Mouse (Mus musculus): ENCODE data around the gene Tiam1.
"Not testable (repeated sequence)": the region's sequence is repeated elsewhere in the genome, so short reads cannot be mapped to it uniquely, and the experiment has no call there.

The Tiam1 gene

DNA sequence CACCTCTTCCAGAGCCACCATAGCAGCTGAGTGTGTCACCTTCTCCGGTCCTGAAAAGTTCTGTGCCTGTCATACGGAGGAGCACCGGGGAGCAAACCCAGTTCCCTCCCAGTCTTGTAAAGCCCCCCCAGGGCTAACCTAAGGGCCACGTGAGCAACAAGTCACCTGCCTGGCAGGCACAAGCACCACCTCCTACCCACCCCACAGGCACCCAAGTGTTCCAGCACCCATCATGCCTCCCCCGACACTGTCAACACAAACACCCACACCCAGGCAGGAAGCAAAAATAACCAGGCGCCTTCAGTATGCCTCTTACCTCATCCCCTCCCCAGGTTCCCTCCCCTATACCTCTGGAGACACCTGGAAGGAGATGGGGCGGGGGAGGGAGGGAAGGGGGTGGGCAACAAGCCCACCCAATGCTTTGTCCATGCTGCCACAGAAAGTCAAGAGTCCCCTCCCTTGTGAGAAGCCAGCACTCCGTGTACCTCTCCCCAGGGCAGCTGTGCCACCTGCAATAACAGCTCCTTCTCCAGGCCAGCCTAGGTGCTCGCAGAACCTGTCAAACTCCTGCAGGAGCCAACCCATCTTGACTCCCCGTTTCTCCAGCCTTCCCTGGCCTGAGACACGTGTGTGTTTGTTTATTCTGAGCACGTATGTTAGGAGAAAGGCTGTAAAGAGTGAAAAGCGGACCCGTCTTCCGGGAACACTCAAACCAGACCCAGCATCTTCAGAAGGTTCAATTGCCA lies 38.7 kb downstream of the Tiam1 start:
- DNase-seq (ENCODE audit: low spot score): no peak

- DNase-seq (ENCODE audit: low spot score): no peak
Measured at GRCm38 (mm10) chr16:90103726-90104125, 39.8 kb downstream of the Tiam1 start.

DNA sequence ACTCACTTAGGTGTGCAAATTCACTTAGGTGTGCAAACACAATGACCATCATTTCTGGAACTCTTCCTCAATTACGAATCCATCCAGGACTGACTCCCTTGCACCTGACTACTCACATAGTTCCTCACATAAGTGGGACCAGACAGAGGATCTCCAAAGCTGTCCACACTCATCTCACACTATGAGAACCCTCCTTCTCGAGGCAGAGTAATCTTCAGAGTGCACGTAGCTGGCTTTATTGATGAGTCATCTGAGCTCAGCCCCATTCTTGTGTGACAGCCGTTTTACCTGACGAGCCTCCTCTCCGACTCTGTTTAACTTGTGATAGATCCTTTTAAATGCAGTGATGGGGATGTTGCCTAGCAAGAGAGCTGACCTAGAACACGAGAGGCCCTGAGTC lies 41.0 kb downstream of the Tiam1 start:
- no peak for DNase-seq (ENCODE audit: low spot score)

GRCm38 (mm10) chr16:90098191-90098605 lies 45.4 kb downstream of the Tiam1 start:
- DNase-seq (ENCODE audit: low spot score): no peak

- DNase-seq (ENCODE audit: low spot score): no peak
Measured at GRCm38 (mm10) chr16:90097769-90098168, 45.8 kb downstream of the Tiam1 start.

- DNase-seq (ENCODE audit: low spot score): no peak
Measured at GRCm38 (mm10) chr16:90096011-90096410, 47.6 kb downstream of the Tiam1 start.

DNA sequence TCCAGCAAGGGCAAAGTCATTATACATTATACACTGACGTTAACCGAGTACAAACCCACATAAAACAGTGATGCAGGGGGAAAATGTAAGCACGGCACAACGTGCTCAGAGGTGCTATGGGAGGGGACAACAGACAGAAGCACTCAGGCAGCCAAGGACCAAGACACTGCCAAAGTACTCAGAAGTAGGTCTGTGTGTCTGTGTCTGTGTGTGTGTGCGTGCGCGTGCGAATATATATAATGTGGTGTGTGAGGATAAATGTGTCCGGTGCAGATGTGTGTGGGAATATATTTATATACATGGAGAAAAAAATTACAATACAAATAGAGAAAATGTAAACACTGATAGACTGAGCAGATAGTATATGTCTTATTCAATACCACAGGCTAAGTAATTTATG lies 50.6 kb downstream of the Tiam1 start:
- DNase-seq (ENCODE audit: low spot score): no peak

DNA sequence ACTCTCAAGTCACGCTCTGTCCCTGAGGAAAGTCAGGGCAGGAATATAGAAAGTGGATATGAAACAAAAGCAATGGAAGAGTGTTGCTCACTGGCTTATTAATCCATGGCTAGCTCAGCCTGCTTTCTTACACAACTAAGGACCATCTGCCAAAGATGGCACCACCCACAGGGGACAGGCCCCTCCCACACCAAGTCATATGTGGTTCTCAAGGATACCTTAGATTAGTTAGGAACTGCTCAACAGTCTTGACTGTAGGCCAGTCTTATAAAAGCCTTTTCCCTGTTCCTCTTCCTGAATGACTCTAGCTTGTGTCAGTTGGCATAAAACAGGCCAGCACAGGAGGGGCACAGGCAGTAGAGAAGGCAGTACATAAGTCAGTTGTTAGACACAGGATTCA lies 51.7 kb downstream of the Tiam1 start:
- no peak for DNase-seq (ENCODE audit: low spot score)

DNA sequence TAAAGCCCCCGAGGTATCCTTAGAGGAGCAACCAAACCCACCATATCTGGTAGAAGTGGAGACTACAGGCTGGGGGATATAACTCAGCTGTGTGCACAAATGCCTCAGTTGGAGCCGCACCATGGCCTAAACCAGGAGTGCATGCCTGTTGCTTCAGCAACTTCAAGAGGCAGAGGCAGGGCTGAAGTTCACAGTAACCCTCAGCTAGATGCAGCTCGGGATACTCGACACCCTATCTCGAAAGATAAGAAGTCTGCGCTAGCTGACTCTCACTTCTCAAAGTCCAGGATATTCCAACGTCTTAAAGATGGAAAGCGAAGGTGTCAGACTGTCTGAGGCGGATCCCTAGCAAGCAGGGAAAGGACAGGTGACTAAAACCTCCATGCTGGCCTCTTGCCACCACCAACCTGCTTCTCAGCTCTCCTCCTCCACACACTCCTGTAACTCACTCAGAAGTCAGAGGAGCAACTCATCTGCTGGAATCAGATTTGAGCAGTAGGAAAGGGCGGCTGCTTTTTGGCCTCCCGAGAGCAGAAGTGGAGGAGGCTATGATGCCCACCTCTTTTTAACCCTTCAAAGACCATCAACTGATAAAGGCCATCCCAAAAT lies 52.4 kb downstream of the Tiam1 start:
- no peak for DNase-seq (ENCODE audit: low spot score)

DNA sequence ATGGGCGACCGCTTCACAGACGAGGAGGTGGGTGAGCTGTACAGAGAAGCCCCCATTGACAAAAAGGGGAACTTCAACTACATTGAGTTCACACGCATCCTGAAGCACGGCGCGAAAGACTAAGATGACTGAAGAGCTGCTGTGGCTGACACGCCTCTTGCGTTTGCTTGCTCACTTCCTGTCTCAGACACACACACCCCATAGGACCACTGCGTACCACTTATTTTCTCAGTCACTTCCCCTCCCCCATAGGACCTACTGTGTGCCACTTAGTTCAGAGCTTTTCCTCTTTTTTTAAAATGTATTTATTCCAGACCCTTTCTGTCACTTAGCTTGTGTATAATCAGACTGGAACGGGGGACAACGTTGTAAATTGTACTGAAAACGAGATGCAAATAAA lies 53.2 kb downstream of the Tiam1 start:
- DNase-seq (ENCODE audit: low spot score): no peak

- no peak for DNase-seq (ENCODE audit: low spot score)
Measured at GRCm38 (mm10) chr16:90087256-90087655, 56.3 kb downstream of the Tiam1 start.

DNA sequence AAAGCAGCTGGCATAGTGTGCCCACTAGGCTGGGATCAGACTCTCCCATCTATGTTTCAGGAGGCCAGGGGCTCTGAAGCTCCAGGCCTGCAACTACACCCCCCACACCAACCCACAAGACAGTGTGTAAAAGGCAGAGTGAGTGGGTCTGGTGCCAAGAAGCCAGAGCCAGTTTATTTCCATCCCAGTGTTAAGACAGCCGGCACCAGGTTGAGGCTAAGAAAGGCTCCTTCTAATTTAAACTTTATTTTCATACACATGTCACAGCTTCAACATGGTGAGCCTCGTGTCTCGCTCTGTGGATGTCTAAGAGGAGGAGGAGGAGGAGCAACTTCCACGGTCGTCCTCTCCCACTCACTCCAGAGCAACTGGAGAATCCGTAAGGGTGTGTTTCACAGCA lies 57.5 kb downstream of the Tiam1 start:
- no peak for DNase-seq (ENCODE audit: low spot score)

DNA sequence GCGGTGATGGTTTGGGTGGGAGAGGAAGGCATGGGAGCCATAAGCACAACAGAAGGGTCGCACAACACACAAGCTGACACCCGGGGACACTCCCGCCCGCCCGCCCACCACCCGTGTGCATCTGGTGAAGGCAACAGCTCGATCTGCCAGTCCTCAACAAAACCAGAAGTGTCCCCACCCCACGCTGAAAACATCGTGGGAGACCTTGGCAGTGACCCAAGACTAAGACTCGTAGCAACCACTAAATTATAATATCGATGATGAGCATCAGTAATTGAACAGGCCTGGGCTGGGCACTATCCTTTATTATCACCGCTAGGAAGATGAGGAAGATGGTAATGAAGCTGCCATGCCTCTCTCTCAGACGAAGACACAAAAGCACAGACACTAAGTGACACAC lies 58.0 kb downstream of the Tiam1 start:
- DNase-seq (ENCODE audit: low spot score): no peak

- DNase-seq (ENCODE audit: low spot score): no peak
Measured at GRCm38 (mm10) chr16:90081125-90081524, 62.4 kb downstream of the Tiam1 start.

DNA sequence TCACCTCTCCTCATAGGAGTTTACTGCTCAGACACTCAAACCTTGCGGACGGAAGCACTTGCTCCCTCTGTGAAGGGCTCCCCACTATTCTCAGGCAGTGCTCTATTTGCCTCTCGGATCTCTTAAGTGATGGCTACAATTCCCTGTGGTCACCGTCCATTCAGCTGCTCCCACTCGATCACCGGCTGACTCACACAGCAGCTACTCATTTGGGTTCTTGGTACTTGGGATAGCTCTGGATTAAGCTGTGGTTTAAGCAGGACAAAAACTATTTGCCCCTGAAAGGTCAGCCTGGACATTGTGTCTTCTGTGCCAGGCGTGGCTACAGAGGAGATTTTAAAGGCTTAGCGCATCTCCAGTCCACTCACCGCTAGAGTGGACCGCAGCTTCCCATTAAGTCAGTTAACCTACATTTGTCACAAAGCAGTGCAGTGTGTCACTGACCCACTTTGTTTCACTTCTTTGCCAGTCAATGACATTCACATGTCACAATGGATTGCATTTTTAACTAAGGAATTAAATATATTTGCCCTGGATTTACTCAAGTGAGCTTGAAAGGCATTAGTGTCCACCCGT lies 64.7 kb downstream of the Tiam1 start:
- DNase-seq (ENCODE audit: low spot score): no peak

- DNase-seq (ENCODE audit: low spot score): no peak
Measured at GRCm38 (mm10) chr16:90073510-90073909, 70.1 kb downstream of the Tiam1 start.

DNA sequence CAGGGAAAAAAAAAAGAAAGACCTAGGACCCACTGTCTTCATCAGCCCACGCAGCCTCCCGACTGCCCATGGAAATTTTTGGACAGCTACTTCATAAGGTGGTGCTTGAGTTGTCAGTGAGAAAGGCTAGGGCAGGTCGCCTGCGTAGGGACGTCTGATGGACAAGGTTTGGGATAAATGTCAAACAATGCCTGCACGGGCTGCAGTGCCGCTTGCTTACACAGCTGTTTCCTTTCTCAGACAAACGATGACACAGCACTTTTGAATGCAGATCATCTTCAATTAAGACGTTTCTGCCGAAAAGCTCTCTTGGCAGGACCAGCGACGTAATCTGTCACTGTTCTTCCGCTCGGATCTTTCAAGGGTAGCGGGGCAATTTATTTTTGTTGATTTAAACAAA lies 70.9 kb downstream of the Tiam1 start:
- DNase-seq (ENCODE audit: low spot score): no peak

DNA sequence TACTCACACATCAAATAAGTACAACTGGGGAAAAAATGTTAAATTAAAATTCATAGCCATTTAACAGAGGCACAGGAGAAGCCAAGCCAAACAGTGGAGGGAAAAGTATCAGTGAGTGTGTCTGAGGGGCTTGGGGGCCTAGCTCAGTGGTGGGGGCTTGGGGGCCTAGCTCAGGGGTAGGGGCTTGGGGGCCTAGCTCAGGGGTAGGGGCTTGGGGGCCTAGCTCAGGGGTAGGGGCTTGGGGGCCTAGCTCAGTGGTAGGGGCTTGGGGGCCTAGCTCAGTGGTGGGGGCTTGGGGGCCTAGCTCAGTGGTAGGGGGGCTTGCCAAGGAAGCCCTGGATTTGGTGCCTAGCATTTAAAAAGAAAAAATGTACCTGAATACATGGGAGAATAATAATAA lies 72.4 kb downstream of the Tiam1 start:
- not testable (repeated sequence) for DNase-seq (ENCODE audit: low spot score)

DNA sequence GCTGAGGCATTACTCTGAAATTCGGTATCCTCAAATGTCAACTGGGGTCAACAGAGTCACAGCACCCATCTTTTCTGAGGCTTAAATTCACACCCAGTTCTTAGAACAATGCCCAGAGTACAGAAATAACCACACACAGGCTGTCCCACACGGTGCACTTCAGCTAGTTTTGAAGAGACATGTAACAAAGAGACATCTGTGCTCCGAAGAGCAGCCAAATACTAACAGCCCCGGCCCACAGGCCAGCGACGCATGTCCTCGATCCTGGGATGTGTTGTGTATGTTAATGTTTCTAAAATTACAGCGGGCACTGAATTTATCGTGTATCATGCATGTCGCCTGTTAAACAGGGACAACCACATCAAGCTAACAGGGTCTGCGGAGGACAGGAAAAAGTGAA lies 73.5 kb downstream of the Tiam1 start:
- no peak for DNase-seq (ENCODE audit: low spot score)

DNA sequence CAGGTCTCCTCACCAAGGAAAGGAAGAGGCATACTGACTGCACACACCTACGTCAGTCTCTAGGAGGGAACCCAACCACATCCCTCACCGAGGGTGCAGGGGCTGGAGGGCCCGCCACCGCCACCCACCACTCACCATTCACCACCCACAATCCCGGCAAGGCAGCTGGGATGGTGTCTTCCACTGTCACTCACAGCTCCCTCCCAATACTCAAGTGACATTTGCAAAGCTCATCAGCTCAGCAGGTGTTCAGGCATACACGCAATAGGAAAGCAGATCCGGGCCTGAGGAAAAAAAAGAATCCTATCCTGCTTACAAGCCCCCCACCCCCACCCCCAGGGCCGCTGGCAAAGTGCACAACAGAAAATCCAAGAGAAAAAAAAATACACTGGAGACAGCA lies 74.4 kb downstream of the Tiam1 start:
- DNase-seq (ENCODE audit: low spot score): no peak

DNA sequence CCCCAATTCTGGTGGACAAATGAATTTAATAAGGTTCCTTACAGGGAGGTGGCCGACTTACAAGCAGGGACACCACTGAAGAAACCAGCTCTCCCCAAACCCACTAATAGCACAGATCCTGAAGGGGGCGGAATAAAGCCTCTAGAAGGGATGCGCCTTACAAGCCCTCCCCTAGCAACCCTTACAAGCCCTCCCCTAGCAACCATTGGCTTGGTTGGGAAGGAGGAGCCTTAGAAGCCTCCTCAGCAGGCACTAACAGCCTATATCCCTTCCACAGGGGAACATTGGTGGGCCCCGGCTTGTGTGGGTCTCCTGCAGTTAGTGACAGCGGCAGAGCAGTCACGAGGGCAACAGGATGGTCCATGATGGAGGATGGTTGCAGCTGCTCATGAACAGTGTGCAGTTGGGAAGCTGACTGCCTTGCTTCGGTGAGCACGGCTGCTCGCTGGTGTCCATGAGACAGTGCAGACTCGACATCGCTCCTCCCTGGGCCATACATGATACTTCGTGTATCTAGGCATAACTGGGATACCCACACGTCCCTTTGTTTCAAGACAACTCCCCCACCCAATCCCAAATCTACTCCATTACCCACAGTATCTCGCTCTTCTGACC lies 90.6 kb downstream of the Tiam1 start:
- no peak for DNase-seq (ENCODE audit: low spot score)

DNA sequence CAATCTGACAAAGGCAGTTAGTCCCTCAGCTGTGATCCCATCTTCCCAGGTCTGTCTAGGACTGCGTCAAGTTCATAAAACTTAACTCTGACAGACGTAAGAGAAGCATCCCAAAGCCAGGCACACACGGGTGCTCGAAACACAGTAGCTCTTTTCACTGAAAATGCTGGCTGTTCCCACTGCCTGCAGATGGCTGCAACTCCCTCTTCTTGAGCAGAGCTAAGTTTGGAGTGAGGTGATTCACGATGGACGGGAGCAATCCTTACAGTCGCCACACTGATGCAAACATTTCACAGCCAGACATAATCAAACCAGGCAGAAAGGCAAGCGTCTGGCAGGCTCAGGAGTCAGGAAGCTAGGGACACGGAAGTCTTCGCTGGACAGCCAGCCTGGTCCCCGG lies 91.2 kb downstream of the Tiam1 start:
- no peak for DNase-seq (ENCODE audit: low spot score)

DNA sequence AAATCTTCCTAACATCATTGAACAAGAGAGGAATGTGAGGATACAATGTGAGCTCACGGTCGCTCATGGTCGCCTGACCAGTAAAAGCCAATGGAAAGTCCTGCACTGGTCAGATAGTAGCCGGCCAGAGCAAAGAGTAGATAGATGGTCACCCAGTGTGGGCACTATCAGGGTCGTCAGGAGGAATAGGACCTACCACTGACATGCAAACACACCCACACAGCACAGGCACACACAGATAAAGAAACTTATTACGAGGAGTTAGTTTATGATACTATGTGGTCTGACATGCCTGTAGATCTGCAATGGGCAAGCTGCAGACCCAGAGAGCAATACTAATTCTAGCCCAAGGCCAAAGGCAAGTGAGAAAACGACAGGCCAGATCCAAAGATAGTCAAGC lies 92.5 kb downstream of the Tiam1 start:
- no peak for DNase-seq (ENCODE audit: low spot score)

Measured in ovary, postnatal 14 days (tissue).